Mouse (Mus musculus) lung, embryonic 14.5 days (tissue): ENCODE measurements at regions not wholly inside any gene's neighbourhood (a gene's known extent, or its start where the extent isn't known, plus 50 kb on each side); places are given as distances from the start of the nearest gene placed in this dataset.
A peak's percentile ranks its signal among the peaks of the same experiment; 100 is the strongest.
"Not testable (repeated sequence)": the region's sequence is repeated elsewhere in the genome, so short reads cannot be mapped to it uniquely, and the experiment has no call there.

ENCODE experiments used
- ATAC-seq: fragments of 200-750 bp; cut with Nextera tagmentation; 2 replicates; pipeline ENCODE4 v1.8.0; 2017; ENCODE audit warnings: mild to moderate bottlenecking, moderate TSS enrichment, moderate library complexity; ENCODE audit not compliant: insufficient read depth
- DNase-seq: peaks from one replicate; pipeline ENCODE4 v3.0.0-alpha.2; 2015
- H3K27ac ChIP-seq: fragments of 300-500 bp; sonication (generic); 2 replicates; pipeline ENCODE4 v1.5.1; 2014; ENCODE audit warnings: low read depth, mild to moderate bottlenecking, moderate library complexity
- H3K27me3 ChIP-seq: fragments of 300-500 bp; sonication (generic); 2 replicates; pipeline ENCODE4 v1.6.1; 2014; ENCODE audit warnings: low read length, control low read depth; ENCODE audit not compliant: insufficient read depth
- H3K36me3 ChIP-seq: fragments of 300-500 bp; sonication (generic); 2 replicates; pipeline ENCODE4 v1.6.1; 2014; ENCODE audit warnings: control low read depth; ENCODE audit not compliant: insufficient read depth
- H3K4me1 ChIP-seq: fragments of 300-500 bp; sonication (generic); 2 replicates; pipeline ENCODE4 v1.6.1; 2014; ENCODE audit warnings: antibody characterized with exemption, control low read depth; ENCODE audit not compliant: insufficient read depth
- H3K4me2 ChIP-seq: fragments of 300-500 bp; sonication (generic); 2 replicates; pipeline ENCODE4 v1.6.1; 2014; ENCODE audit warnings: mild to moderate bottlenecking
- H3K4me3 ChIP-seq: fragments of 300-500 bp; sonication (generic); 2 replicates; pipeline ENCODE4 v1.5.1; 2014; ENCODE audit warnings: low read depth, low read length
- H3K9ac ChIP-seq: fragments of 300-500 bp; sonication (generic); 2 replicates; pipeline ENCODE4 v1.6.1; 2014
- H3K9me3 ChIP-seq: fragments of 300-500 bp; sonication (generic); 2 replicates; pipeline ENCODE4 v1.6.1; 2016; ENCODE audit warnings: low read depth, low read length, control low read depth
- CTCF ChIP-seq: IDR thresholded peaks from 2 replicates; pipeline ENCODE4 v1.5.1; 2016; ENCODE audit warnings: antibody characterized with exemption, low read depth
- WGBS: fragments of 180-500 bp; shearing (Covaris S2); extraction: QIAGEN DNeasy Blood & Tissue Kit; methylation state at CpG from one replicate; pipeline ENCODE4 v1.1.7; 2014; 5-methylcytosine and 5-hydroxymethylcytosine counted together

- DNase-seq, result no peak
- Histone ChIP-seq H3K27me3 (no peaks in the 10 kb centered on the region), H3K9me3 (no peaks in the 10 kb centered on the region), H3K4me3 (no peak overlapping the region), H3K36me3 (no peaks in the 10 kb centered on the region), H3K27ac (no peak overlapping the region), H3K9ac (no peak overlapping the region), H3K4me1 (no peaks in the 10 kb centered on the region), H3K4me2 (no peak overlapping the region)
- ATAC-seq, result no peak
- no peak for TF ChIP-seq CTCF
- 52% methylated on average over 3 of the region's 3 CpGs for WGBS
Observed at GRCm38 (mm10) chr1:30701116-30701515, 172.6 kb downstream of the Phf3 start.

- H3K4me3 ChIP-seq, result no peak overlapping the region
- peak; percentile 63 for TF ChIP-seq CTCF
- H3K9ac ChIP-seq, result no peak overlapping the region
- 44% methylated on average over 10 of the region's 10 CpGs for WGBS
- DNase-seq (peak; percentile 76), ATAC-seq (peak; percentile 68)
- H3K4me2 ChIP-seq, result no peak overlapping the region
- H3K27ac ChIP-seq, result no peak overlapping the region
- H3K4me1 ChIP-seq, result no peaks in the 10 kb centered on the region
- no peaks in the 10 kb centered on the region for H3K9me3 ChIP-seq
- no peaks in the 10 kb centered on the region for H3K36me3 ChIP-seq
- H3K27me3 ChIP-seq, result no peaks in the 10 kb centered on the region
Observed at GRCm38 (mm10) chr1:30700399-30701081, 173.2 kb downstream of the Phf3 start.

- Histone ChIP-seq H3K36me3 (no peaks in the 10 kb centered on the region), H3K4me2 (no peak overlapping the region), H3K9ac (no peak overlapping the region), H3K27me3 (no peaks in the 10 kb centered on the region), H3K9me3 (no peaks in the 10 kb centered on the region), H3K27ac (no peak overlapping the region), H3K4me3 (no peak overlapping the region), H3K4me1 (no peaks in the 10 kb centered on the region)
- DNase-seq (no peak), ATAC-seq (no peak)
- peak; percentile 39; the same call in 1 of the 2 replicates for TF ChIP-seq CTCF
Observed at GRCm38 (mm10) chr1:30696342-30696741, 177.4 kb downstream of the Phf3 start.

GRCm38 (mm10) chr1:30685318-30685717, 188.4 kb downstream of the Phf3 start:
- no peak overlapping the region for H3K4me2 ChIP-seq
- H3K36me3 ChIP-seq, result no peaks in the 10 kb centered on the region
- ATAC-seq (no peak), DNase-seq (no peak)
- no peak overlapping the region for H3K27ac ChIP-seq
- H3K9me3 ChIP-seq, result no peaks in the 10 kb centered on the region
- H3K4me3 ChIP-seq, result no peak overlapping the region
- TF ChIP-seq CTCF, result no peak
- H3K4me1 ChIP-seq, result no peaks in the 10 kb centered on the region
- H3K9ac ChIP-seq, result no peak overlapping the region
- WGBS, result 84% methylated on average over 3 of the region's 3 CpGs
- H3K27me3 ChIP-seq, result no peaks in the 10 kb centered on the region

- no peak for TF ChIP-seq CTCF
- ATAC-seq, result peak; percentile 41; the same call in 1 of the 2 replicates
- Histone ChIP-seq H3K9ac (no peak overlapping the region), H3K4me2 (no peak overlapping the region), H3K27me3 (no peaks in the 10 kb centered on the region), H3K4me1 (no peaks in the 10 kb centered on the region), H3K36me3 (no peaks in the 10 kb centered on the region), H3K27ac (no peak overlapping the region), H3K9me3 (no peaks in the 10 kb centered on the region), H3K4me3 (no peak overlapping the region)
- DNase-seq, result peak; percentile 15
- WGBS, result 26% methylated on average over 2 of the region's 2 CpGs
Observed at GRCm38 (mm10) chr1:30683889-30684288, 189.8 kb downstream of the Phf3 start.

- no peak for DNase-seq
- Histone ChIP-seq H3K9me3 (no peaks in the 10 kb centered on the region), H3K4me2 (no peak overlapping the region), H3K36me3 (no peaks in the 10 kb centered on the region), H3K27me3 (no peaks in the 10 kb centered on the region), H3K27ac (no peak overlapping the region), H3K9ac (no peak overlapping the region), H3K4me1 (no peaks in the 10 kb centered on the region), H3K4me3 (no peak overlapping the region)
- ATAC-seq, result no peak
- WGBS, result 30% methylated on average over 2 of the region's 2 CpGs
- TF ChIP-seq CTCF, result no peak
Observed at GRCm38 (mm10) chr1:30639807-30640206, 233.9 kb downstream of the Phf3 start.

- 46% methylated on average over 1 of the region's 1 CpGs for WGBS
- Histone ChIP-seq H3K9me3 (no peaks in the 10 kb centered on the region), H3K27me3 (no peaks in the 10 kb centered on the region), H3K27ac (no peak overlapping the region), H3K36me3 (no peaks in the 10 kb centered on the region), H3K4me3 (no peak overlapping the region), H3K9ac (no peak overlapping the region), H3K4me1 (no peaks in the 10 kb centered on the region), H3K4me2 (no peak overlapping the region)
- DNase-seq (no peak), ATAC-seq (no peak)
- TF ChIP-seq CTCF, result no peak
Observed at GRCm38 (mm10) chr1:30632760-30633159, 241.0 kb downstream of the Phf3 start.

GRCm38 (mm10) chr1:30627796-30628195, 245.9 kb downstream of the Phf3 start:
- H3K9ac ChIP-seq, ATAC-seq, H3K27me3 ChIP-seq, H3K9me3 ChIP-seq, H3K36me3 ChIP-seq, H3K4me1 ChIP-seq, H3K4me2 ChIP-seq, H3K27ac ChIP-seq, H3K4me3 ChIP-seq, DNase-seq: not testable (repeated sequence)
- 70% methylated on average over 5 of the region's 5 CpGs for WGBS
